Mouse (Mus musculus) 416B (cell line): ENCODE measurements around the gene Foxn3.

Experiments
- DNase-seq: peaks from one replicate; pipeline ENCODE4 v3.0.0; 2011; ENCODE audit warnings: low read depth

The Foxn3 gene

GRCm38 (mm10) chr12:99562073-99562866 is 1.1 kb downstream of the Foxn3 start:
- peak; percentile 85 for DNase-seq

GRCm38 (mm10) chr12:99561333-99561766 is 2.0 kb downstream of the Foxn3 start:
- DNase-seq, result peak; percentile 99

GRCm38 (mm10) chr12:99560701-99561332 is 2.6 kb downstream of the Foxn3 start:
- DNase-seq, result peak; percentile 58

- DNase-seq, result peak; percentile 95
These were observed 3.9 kb downstream of the Foxn3 start for GRCm38 (mm10) chr12:99559483-99559882.

- DNase-seq, result no peak
These were observed 4.9 kb downstream of the Foxn3 start for GRCm38 (mm10) chr12:99558476-99558875.

GRCm38 (mm10) chr12:99557498-99557897 is 5.9 kb downstream of the Foxn3 start:
- DNase-seq, result no peak

- peak; percentile 44 for DNase-seq
These were observed 12.8 kb downstream of the Foxn3 start for GRCm38 (mm10) chr12:99550629-99551028.

DNA sequence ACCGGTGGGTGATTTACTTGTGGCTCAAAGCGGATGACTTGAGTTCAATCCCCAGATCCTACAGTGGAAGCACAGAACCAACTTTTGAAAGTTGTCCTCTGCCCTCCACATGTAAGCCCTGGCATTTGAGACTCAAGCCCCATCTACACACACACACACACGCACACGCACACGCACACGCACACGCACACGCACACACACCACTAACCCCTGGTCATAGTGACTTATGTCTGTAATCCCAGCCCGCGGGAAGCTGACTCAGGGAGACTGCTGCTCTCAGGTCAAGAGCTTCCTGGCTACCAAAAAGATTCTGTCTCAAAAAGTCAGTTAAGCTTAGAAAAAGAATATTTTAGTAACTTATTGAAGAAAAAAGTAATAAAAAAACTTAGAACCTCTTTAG is 13.6 kb downstream of the Foxn3 start:
- DNase-seq, result peak; percentile 82

GRCm38 (mm10) chr12:99548419-99548818 is 15.0 kb downstream of the Foxn3 start:
- DNase-seq, result no peak

- no peak for DNase-seq
These were observed 16.1 kb downstream of the Foxn3 start for GRCm38 (mm10) chr12:99547295-99547694.

DNA sequence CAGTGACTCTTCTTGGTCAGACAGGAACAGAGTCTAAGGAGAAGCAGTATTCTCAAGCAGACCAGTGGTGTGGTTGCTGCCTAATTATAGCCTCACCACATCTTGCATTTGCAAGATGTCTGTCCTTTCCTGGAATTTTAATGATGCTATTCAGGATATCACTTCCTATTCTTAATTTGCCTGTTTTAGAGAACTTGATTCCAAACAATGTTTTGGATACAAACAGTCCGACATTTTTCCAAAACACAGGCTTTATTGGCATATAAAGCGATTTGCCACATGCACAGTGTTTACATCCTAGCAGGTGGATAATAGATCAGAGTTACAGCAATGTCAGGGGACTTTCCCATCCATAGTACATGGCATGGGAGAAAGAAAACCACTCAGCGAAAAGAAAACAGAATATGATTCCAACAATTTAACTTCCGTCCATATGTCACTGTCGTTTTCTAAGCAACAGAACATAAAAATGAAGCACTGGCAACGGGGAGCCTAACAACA is 18.1 kb downstream of the Foxn3 start:
- peak; percentile 45 for DNase-seq

DNA sequence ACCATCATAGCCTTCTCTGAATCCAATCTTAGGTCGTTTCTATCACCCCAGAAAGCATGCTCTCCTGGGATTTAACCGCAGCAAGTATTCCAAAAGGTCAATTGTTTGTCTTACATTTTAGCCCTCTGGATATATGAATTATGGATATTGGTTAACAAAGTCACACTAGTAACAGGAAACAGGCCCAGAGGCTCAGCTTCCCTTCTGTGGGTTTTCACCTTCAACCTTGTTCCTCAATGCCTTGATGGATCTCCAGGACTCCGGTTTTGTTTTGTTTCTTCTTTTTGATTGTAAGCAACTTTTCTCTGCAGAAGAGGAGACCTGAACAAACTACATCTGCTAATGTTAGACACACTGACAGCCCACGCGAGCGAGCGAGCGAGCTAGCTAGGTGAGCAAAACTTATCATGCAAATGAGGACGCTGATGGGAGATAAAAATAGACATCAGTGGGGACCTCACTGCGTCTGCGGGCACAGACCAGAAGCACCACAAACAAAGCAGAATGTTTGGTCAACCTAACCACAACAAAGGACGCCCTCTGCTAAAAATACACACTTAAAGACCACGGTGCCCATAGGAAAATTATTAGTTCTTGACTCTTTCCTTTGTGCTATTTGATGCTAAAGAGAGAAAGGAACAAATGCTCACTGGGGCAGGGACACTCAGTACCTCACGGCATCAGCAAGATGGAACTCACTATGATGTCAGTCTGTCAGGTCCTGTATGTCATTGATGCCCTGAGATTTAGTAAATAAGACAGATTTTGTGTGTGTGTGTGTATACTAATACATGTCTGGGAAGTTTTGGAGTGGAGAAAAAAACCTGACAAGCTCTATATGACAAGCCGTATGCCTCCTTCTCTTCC is 18.9 kb downstream of the Foxn3 start:
- DNase-seq, result peak; percentile 62

- DNase-seq, result no peak
These were observed 19.8 kb downstream of the Foxn3 start for GRCm38 (mm10) chr12:99543421-99544195.

DNA sequence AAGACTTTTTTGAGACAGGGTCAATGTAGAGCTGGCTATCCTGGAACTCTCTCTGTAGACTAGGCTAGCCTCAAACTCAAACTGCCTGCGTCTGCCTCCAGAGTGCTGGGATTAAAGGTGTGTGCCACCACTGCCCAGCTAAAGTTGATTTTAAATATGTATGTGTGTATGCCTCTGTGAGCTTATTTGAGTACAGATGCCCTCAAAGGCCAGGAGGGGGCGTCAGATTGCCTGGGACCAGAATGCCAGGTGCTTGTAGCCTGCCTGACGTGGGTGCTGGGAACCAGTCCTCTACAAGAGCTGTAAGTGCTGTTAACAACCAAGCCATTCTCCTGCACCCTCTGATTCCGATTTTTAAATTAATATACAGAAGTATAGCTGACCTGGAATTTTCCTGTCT is 23.2 kb downstream of the Foxn3 start:
- DNase-seq, result no peak

- DNase-seq, result no peak
These were observed 26.1 kb downstream of the Foxn3 start for GRCm38 (mm10) chr12:99537316-99537715.

DNA sequence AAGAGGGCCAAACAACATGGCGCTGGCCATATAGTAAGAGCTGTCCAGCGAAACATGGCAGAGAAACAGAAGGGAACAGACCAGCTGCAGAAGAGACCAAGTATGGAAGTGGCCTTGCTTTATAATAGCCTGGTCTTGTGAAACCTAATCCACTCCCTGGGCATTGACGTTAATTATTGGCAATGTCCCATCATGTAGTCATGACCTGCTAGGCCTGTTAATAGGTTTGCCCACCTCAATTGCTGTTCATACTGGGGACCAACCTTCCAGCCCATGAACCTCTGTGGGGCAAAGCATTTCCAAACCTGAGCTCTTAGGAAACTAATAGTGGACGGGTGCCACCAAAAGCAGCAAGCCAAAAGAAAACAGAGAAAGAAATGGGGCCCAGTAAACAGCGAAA is 27.0 kb downstream of the Foxn3 start:
- DNase-seq, result no peak

DNA sequence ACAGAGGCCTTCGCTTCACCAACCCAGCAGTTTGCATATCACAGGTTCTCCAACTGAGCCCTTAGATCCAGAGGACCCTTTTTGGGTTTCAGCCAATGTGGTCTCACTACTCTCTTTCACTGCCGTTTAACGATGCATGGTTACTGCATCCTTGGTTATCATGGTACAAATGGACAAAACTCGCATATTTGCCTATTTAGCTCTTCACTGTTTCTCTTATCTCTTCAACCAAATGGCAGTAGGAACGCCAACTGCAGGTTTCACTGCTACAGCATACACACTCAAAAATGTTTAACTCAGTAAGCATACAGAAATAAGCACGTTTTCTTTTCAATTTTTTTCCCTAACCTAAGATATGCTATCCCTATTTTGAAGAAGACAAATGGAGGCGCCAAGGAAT is 31.0 kb downstream of the Foxn3 start:
- no peak for DNase-seq

GRCm38 (mm10) chr12:99529687-99530411 is 33.5 kb downstream of the Foxn3 start:
- DNase-seq, result no peak

GRCm38 (mm10) chr12:99528958-99529357 is 34.4 kb downstream of the Foxn3 start:
- no peak for DNase-seq

GRCm38 (mm10) chr12:99527452-99527851 is 35.9 kb downstream of the Foxn3 start:
- no peak for DNase-seq

- DNase-seq, result no peak
These were observed 36.7 kb downstream of the Foxn3 start for GRCm38 (mm10) chr12:99526571-99527140.
